Mouse (Mus musculus) adrenal gland, postnatal 4 days (tissue): Measurements from ENCODE around the gene Gm4907. TPM values are rescaled to one million over a fixed set of nuclear protein-coding genes. Genes with fewer than 3 reads are reported as not detected.
"Not testable (repeated sequence)": the region's sequence is repeated elsewhere in the genome, so short reads cannot be mapped to it uniquely, and the experiment has no call there.

Experiments used
- DNase-seq, 2 experiments: peaks; one replicate each; pipeline ENCODE4 v3.0.0; 2021 to 2022; ENCODE audit warnings: low spot score in 2 of 2, mixed read lengths in 2 of 2
- long read RNA-seq, 2 experiments: library from polyadenylated mRNA; stranded (forward); transcript quantifications; one replicate each; pipeline ENCODE4 v2.0.0; 2021
- total RNA-seq, 2 experiments: library from RNA; stranded (reverse); gene quantifications; 2 replicates each; pipeline ENCODE4 v1.2.3; 2021

Gene Gm4907
- total RNA-seq: not detected
- long read RNA-seq, experiment 1: 0 reads
- long read RNA-seq, experiment 2: 0 reads

GRCm38 (mm10) chrX:23882253-23882652 is at the start of gene Gm4907:
Gene Gm4907 (plus strand): TSS chrX:23882553.
- not testable (repeated sequence) for DNase-seq

DNA sequence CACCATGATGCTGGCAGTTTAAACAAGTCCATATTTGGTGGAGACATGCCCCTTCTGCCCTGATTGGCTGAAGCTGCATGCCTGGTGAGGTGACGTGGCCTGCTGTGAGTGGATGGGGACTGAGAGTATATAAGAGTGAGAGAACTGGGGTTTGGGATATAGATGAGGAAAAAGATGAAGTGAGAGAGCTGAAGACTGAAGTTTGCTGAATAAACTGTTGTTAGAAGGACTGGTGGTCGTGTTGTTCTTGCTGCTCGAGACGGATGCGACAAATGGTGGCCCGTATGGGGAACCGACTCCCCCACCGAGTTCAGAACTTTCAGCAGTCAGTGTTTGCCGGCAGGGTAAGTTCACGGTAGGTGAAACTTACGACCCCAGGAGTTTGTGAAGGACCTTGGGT is 48.6 kb upstream of the Gm4907 start:
- DNase-seq: not testable (repeated sequence)

DNA sequence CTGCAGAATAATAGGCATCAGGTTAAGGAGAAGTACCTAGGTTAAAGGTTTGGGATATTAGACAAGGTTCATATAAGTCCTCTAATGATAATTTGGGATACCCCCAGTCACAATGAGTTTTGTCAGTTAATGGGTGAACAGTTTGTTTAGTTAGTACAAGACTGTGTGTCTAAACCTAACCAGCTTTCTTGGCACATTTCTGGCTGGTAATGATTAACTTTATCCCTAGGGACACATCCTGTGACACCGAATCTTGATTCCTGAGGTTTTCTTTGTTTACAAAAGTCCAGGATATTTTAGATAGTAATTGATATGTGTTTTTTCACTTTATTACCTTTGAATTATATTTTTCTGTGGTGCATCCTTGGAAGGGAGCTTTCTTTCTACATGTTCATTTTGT is 41.4 kb upstream of the Gm4907 start:
- DNase-seq: no peak

GRCm38 (mm10) chrX:23954161-23954560 is 71.8 kb downstream of the Gm4907 start:
- DNase-seq: no peak

Other genes with a start within 250 kb of the Gm4907 start
- gene Wdr44, start 189.5 kb upstream of the Gm4907 start, total RNA-seq: 10 to 100 TPM; 10.6 to 12.0 TPM
- gene Gm4985, start 76.4 kb downstream of the Gm4907 start, total RNA-seq: not detected